Mouse (Mus musculus): ENCODE measurements around the gene Bik. TPM values are rescaled to one million over a fixed set of nuclear protein-coding genes. Genes with fewer than 3 reads are reported as not detected.

Bik gene
- total RNA-seq, 2 experiments from 2014 or later, result not detected

DNA sequence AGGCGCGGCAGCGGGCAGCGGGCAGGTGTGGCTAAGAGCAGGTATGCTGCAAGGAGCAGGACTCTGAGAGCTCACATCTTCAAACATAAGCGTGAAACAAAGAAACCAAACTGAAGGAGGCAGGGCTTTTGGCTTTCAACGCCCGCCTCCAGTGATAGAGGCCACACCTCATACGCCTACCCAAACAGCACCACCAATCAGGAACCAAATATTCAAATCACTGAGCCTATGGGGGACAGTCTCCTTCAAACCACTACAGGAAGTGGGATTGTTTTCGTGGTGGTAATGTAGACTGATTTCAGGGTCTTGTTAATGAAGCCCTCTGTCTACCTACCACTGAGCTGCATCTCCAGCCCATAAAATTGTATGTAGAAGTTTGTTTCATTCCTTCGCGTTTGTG lies 43.0 kb downstream of the Bik start:
- intact Hi-C loops (cut with DNase I), result no loop called here

DNA sequence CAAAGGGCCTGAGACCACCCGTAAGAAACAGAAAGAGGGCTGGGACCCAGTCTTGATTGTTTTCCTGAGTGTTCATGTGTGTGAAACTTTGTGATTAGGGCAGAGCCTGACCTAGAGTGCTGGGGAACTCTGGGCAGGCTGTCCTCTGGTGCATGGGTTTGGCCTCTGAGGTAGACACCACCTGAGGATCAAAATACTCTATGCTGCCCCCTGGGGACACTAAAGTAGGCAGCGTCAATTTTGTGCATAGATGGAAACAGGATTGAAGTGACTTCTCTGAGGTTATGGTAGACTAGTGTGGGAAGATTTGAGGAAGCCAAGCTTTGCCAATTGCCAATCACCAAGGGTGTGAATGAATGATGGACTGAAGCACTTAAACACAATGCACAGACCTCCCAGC lies 44.0 kb downstream of the Bik start:
- no peak for DNase-seq (ENCODE audit: low spot score in 2 of 2)
- intact Hi-C loops (cut with DNase I), result no loop called here

More for the DNA sequence above, 43.0 kb downstream of the Bik start:
- DNase-seq (ENCODE audit: low spot score in 2 of 2), result no peak

DNA sequence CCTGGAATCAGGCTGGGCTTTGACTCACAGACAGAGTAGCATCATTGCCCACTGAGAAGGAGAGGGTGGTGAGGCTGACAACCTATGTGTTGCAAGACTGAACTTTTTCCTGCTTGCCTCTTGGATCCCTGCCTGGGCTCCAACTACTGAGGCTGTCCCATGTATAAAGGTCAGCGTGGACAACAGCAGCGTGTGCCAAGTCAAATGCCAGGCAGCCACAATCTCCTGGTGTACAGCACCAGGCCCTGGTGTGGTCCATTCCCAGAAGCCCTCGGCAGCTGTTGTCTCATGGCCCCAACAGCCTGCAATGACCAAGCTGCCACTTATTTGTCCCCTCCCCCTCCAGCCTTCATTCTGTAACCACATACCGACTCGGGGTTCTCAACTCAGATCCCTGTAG lies 45.0 kb downstream of the Bik start:
- intact Hi-C loops (cut with DNase I), result no loop called here
- DNase-seq (ENCODE audit: low spot score in 2 of 2), result no peak

DNA sequence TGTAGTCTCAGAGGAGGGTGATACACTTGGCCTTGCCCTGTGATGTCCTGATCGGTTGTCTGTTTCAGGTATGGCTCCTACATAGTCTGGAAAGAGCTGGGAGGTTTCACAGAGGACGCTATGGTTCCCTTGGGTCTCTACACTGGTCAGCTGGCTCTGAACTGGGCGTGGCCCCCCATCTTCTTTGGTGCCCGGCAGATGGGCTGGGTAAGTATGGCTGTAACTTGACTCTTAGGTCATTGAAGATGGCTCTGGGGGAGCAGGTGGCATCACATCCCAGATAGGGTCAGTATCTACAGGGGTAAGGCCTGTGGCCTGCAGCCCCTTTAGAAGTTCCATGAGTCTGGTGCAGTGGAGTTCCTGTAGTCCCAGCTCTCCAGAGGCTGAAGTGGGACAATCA lies 45.5 kb downstream of the Bik start:
- intact Hi-C loops (cut with DNase I), result no loop called here
- no peak for DNase-seq (ENCODE audit: low spot score in 2 of 2)

DNA sequence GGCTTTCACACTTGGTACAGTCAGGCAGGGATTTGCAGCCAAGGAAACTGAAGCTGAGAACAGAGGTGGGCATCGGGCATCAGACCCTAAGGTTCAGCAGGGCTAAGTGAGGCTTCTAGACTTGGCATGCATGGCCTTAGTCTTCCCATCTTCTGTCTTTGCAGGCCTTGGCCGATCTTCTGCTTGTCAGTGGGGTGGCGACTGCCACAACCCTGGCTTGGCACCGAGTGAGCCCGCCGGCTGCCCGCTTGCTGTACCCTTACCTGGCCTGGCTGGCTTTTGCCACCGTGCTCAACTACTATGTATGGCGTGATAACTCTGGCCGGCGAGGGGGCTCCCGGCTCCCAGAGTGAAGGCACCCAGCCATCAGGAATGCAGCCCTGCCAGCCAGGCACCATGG lies 46.9 kb downstream of the Bik start:
- intact Hi-C loops (cut with DNase I), result no loop called here
- DNase-seq (ENCODE audit: low spot score in 2 of 2), result no peak

DNA sequence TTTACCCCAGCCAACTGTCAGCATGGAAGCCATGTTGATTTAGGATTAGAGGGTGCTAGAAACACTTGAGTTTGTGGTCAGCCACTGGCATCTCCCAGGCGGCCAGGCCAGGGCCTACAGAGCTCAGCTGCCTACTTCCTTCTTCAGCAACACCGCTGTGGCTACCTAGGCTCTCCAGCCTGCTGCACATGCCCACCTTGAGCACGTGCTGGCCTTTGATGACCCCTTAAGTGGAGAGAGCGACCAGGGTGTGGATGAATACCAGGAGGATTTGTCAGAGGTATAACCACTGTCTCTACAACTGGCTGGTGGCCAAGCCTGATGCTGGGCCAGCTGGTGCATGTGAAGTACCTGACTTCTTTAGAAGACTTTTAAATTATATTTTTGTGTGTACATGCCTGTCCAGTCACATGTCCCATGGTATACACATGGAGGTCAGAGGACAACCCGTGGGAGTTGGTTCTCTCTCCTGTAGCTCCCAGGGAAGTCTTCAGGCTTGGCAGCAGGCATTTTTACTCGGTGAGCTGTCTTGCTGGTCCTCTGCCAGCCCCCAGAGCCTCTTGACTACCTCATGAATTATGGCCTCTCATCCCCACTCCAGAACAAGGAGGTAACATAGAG lies 48.2 kb downstream of the Bik start:
- DNase-seq (ENCODE audit: low spot score in 2 of 2), result no peak
- intact Hi-C loops (cut with DNase I), result no loop called here

DNA sequence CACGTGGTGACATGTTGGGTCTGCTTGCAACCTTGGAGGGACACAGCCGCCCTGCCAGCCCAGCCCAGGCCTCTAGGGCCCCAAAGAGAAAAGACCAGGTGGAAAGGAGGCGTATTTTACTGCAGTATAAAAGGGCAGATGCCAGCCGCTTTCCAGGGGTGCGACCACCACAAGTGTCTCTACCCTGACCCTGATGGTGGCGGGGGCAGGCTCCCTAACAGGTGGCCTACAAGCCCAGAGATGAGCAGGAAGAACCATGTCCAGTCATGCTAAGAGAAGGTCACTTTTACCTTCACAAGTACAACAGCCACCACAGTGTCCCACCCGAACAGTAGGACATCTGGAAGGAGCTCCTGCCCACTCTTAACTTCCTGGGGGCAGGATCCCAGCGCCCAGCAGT lies 48.9 kb downstream of the Bik start:
- no peak for DNase-seq (ENCODE audit: low spot score in 2 of 2)
- intact Hi-C loops (cut with DNase I), result no loop called here

DNA sequence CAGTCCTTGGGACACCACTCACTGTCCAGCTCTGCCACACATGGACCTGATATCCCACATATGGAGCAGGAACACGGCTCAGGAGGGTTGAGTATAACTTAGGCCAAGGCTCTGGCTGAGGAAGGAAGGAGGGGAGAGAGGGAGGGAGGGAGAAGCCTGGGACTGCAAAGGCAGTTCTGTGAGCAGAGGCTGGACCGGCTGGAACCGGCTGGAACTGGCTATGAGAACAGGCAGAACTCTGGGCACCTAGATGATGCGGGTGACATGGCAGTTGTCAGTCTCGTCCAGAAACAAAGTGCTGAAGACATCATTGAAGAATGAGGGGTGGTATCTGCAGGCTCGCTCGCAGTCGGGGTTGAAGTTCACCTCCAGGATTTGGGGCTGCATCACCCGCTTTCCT lies 50.0 kb downstream of the Bik start:
- no peak for DNase-seq (ENCODE audit: low spot score in 2 of 2)
- intact Hi-C loops (cut with DNase I), result no loop called here

DNA sequence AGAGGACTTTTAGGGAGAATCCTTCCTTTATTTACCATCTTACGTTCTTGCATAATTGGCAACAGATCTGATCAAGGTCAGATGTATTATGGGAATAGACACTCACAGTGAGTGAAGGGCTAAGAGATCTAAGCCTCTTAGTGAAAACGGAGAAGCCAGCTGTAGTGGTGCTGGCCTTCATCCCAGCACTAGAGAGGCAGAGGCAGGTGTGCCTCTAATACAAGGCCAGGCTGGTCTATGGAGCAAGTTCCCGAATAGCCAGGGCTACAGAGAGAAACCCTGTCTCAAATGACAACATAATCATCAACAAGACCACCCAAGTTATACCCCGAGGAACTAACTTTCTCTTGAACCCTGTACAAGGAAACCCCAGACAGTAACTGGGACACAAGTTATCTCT lies 56.3 kb downstream of the Bik start:
- DNase-seq (ENCODE audit: low spot score in 2 of 2), result no peak
- intact Hi-C loops (cut with DNase I), result no loop called here

DNA sequence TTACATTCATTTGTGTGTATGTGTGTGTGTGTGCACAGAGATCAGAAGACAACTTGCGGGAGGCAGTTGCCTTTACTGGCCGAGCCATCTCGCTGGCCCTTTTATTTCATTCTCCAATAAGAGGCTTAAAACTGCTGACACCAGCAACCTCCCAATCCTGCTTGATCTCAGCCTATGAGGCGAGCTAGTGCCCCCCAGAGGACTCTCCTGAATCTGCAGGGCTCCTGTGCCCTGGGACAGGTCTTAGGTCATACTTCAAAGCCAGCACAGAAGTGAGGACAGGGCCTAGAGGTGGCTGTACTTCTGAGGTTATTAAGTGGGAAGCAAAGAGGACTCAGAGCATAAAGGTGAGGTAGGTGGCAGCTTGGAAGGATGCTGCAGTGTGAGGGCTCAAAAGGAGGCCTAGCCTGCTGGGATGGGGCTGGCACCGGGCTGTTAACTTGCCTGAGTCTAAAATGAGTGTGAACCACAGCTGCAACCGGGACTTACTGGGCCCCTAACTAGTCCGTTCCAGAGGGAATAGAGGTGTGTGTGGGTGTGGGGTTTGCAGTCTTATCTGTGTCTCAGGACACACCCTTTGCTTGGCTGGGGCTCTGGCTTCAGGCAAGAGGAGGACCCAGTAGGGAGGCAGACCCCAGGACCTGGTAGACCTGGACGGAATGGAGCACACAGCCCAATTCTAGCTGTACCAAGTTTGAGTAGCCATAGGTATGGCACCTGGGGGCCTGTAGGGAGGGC lies 56.9 kb downstream of the Bik start:
- no peak for DNase-seq (ENCODE audit: low spot score in 2 of 2)
- intact Hi-C loops (cut with DNase I), result no loop called here

DNA sequence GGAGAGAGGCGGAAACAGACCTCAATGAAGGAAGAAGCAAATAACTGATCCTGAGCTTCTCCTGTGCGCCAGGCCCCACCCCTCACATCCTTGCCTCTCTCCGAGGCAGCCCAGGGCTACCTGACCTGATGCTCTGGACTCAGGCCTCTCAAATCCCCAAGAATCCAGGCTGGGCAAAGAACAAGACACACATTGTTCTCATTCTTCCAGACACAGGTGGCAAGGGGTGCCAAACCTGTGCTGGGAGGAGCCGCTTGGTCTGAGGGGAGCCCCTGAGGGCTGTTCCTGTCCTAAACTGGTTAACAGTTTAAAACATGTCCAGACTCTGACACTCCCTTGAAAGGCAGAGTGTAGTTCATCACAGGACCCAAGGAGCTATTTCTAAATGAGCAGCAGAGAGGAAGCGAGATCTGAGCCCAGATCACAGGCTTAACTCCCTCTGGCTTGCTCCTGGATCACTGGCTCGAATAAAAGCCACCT lies 58.1 kb downstream of the Bik start:
- no peak for DNase-seq (ENCODE audit: low spot score in 2 of 2)
- intact Hi-C loops (cut with DNase I), result no loop called here

DNA sequence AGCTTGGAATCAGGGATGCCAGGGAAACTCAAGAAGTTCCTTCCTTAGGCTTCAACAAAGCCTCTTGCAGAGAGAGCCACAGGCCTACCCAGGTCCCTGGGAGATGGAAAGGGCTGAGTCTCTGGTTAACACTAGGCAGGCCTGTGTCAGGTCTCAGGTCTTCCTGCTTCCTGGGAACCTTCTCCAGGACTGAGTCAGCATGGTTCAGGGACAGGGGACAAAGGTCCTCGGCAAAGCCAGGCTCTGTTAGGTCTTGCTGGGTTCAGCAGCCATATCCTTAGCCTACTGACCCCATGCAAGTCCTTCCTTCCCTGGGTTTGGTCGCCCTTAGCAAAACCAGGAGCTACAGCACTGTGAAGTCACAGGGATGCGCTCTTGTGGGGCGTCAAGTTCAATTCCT lies 64.2 kb downstream of the Bik start:
- intact Hi-C loops (cut with DNase I), result no loop called here
- DNase-seq (ENCODE audit: low spot score in 2 of 2), result no peak

DNA sequence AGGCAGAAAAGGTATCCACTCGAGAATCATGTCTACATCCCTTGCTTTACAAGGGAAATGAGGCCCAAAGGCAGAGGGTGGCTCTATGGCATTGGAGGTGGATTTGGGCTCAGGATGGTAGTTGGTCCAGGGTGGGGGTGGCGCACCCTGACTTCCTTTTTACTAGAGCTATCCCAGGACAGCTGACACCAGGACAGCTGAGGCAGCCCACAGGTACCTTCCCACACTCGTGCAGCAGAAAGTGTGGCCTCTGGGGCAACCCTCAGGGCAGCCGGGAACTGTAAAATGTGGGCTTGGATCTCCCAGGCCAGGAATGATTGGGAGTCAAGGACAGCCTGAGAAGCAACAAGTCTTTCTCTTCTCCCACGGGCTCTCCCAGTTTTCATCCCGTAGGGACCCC lies 65.1 kb downstream of the Bik start:
- no peak for DNase-seq (ENCODE audit: low spot score in 2 of 2)
- intact Hi-C loops (cut with DNase I), result no loop called here

DNA sequence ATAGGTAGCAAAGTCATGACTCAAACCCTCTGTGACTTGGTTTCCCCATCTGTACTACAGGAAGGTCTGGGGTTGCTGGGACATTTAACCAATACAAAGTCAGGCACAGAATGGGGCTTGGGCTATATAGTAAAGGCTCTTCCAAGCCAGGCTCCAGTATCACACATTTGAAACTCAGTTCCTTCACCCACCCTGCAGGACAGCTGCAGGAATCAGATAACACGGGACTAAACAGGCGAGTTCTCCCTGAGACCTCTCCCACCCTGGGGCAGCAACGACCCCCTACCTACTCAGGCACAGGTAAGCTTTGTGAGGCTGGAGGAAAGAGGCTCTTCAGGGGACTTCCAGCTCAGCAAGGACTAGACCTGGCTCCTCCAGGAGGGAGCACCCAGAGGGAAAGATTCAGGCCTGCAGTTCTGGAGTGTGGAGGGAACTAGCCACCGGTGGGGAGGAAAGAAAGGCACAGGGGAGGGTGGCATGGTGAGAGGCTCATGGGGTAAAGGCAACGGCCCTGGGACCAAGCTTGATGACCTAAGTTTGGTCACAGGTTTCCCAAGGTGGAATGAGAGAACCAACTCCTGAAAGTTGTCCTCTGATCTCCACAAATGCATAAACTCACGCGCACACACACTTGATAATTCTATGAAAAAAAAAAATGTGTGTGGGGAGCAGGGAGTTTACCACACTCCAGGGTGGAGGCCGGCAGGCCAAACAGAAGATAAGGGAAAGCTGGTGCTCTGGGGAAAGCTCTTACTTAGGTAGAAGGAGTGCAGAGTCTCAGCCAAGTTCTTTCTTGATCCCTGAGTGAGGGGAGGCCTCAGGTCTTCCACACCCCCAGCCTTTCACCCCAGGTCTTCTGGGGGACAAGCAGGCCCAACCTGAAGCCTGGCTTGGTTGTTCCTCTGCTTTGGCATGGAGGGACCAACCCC lies 65.9 kb downstream of the Bik start:
- no peak for DNase-seq (ENCODE audit: low spot score in 2 of 2)
- intact Hi-C loops (cut with DNase I), result no loop called here

DNA sequence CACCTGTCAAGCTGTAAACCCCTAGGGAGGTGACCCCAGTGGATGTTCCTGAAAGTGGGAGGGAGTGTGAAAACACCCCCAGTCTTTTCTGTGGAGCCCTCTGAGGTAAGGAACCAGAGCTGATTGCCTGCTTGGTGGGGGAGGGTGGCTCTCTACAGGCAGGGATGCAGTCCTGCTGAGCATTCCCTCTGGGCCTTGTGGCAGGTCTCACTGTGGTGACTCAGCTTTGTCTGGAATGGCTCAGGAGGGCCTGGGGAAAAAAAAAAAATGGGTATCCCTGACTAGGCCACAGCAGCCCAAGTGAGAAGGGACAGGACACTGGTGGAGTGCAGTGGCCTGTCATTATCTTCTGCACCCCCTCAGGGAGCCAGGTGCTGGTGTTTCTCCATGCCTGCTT lies 66.5 kb downstream of the Bik start:
- intact Hi-C loops (cut with DNase I), result no loop called here
- DNase-seq (ENCODE audit: low spot score in 2 of 2), result no peak

DNA sequence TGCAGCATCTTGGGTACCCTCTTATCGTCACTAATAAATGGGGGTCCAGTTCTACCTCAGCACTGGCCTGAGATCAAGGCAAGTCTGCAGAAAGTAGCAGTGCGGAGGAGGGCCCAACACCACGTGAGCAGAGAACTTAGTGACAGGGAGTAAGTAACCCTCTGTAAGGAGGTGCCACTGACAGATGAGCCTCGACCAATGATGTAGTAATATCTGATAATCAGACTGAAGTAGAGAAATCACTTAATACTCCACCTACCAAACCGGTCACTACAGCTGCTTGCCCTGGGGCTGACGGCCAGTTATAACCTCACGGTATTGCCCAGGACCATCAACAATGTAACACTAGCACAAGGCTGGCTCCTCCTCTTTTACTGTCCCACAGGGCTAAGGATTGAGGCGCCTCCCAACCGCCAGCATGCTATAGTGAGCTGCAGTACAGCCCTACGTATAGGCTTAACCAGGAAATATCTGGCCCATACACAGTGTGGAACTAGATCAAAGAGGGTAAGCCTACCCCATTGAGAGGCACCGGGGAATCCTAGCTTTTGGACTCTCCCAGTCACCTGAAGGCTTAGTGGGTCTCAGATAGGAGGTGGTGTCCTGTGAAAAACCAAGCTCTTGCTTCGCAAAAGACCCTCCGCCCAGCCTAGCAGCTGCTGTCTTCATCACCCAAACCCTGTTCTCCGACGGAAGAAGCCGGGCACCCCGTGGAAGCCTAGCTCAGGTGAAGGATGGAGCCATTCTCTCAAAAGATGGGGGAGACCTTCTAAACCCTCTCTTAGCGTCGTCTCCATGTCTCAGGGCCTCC lies 67.2 kb downstream of the Bik start:
- intact Hi-C loops (cut with DNase I), result no loop called here
- DNase-seq (ENCODE audit: low spot score in 2 of 2), result no peak
